In genomic region chr13:72282764-72283163, GRCm38 (mm10) we compare ENCODE assay signal across 28 mouse cellular contexts.
DNase-seq lines count a peak whose midpoint lies in the region; ATAC-seq and TF ChIP-seq lines count a peak whose summit lies in the region.
"Had no signal": no experiment of that assay in that cellular context is flagged by ENCODE, and none has a peak within 500 bp of the region (broad histone marks: within the 10 kb centered on the region; RNA-seq: fewer than 3 reads in every experiment).

No protein-coding gene starts in this region.

- no peak overlapping the region for H3K4me2 ChIP-seq in intestine, embryonic 15.5 days (replicated peaks)
- no peak overlapping the region for H3K4me2 ChIP-seq in intestine, embryonic 16.5 days (ENCODE audit: low read depth, low read length)
- H3K4me2 ChIP-seq in intestine, postnatal 0 days (replicated peaks; ENCODE audit: low read depth), result no peak overlapping the region
- no peak overlapping the region for H3K4me2 ChIP-seq in stomach, postnatal 0 days (replicated peaks; ENCODE audit: low read depth)
- H3K4me2 ChIP-seq: embryonic facial prominence, embryonic 13.5 days; embryonic facial prominence, embryonic 15.5 days; forebrain, embryonic 12.5 days had no signal

- no peaks in the 10 kb centered on the region for H3K4me1 ChIP-seq in intestine, embryonic 15.5 days (replicated peaks)
- H3K4me1 ChIP-seq in intestine, embryonic 16.5 days (ENCODE audit: control insufficient read depth, insufficient read depth, low read length), result no peaks in the 10 kb centered on the region
- H3K4me1 ChIP-seq in intestine, postnatal 0 days (replicated peaks; ENCODE audit: control insufficient read depth, insufficient read depth, low read length), result no peaks in the 10 kb centered on the region
- H3K4me1 ChIP-seq in stomach, postnatal 0 days (replicated peaks; ENCODE audit: control insufficient read depth, insufficient read depth), result no peaks in the 10 kb centered on the region
- H3K4me1 ChIP-seq: embryonic facial prominence, embryonic 13.5 days; embryonic facial prominence, embryonic 15.5 days; forebrain, embryonic 12.5 days had no signal

- 71% methylated on average over 3 of the region's 3 CpGs for WGBS in intestine, embryonic 15.5 days
- WGBS in intestine, embryonic 16.5 days, result 73% methylated on average over 3 of the region's 3 CpGs
- WGBS in intestine, postnatal 0 days, result 46% methylated on average over 3 of the region's 3 CpGs
- WGBS in stomach, postnatal 0 days, result 57% methylated on average over 3 of the region's 3 CpGs

- ATAC-seq in intestine, embryonic 15.5 days, result peak; percentile 51; the same call in 1 of the 2 replicates
- no peak; the same call in 1 of the 2 replicates for ATAC-seq in intestine, embryonic 16.5 days
- peak; percentile 57; the same call in 1 of the 2 replicates for ATAC-seq in intestine, postnatal 0 days
- ATAC-seq in stomach, postnatal 0 days (ENCODE audit: low FRiP score, low TSS enrichment), result no peak
- ATAC-seq in frontal cortex, adult (ENCODE audit: low TSS enrichment), result no peak
- ATAC-seq: activated CD4-positive, CD25-positive, alpha-beta regulatory T cell, adult 4 months; CD4-positive, CD25-positive, alpha-beta regulatory T cell, adult 4 months; forebrain, embryonic 14.5 days; forebrain, embryonic 16.5 days; Patski had no signal

- no peaks in the 10 kb centered on the region for H3K36me3 ChIP-seq in intestine, embryonic 15.5 days
- H3K36me3 ChIP-seq in intestine, embryonic 16.5 days (ENCODE audit: control insufficient read depth, insufficient read depth, low read length), result no peaks in the 10 kb centered on the region
- no peaks in the 10 kb centered on the region for H3K36me3 ChIP-seq in intestine, postnatal 0 days (ENCODE audit: control insufficient read depth, insufficient read depth)
- no peaks in the 10 kb centered on the region for H3K36me3 ChIP-seq in stomach, postnatal 0 days (ENCODE audit: control insufficient read depth, insufficient read depth, low read length)
- H3K36me3 ChIP-seq: embryonic facial prominence, embryonic 13.5 days; embryonic facial prominence, embryonic 15.5 days; forebrain, embryonic 10.5 days; forebrain, embryonic 12.5 days; G1E had no signal

- no peak overlapping the region for H3K4me3 ChIP-seq in intestine, embryonic 15.5 days (replicated peaks)
- H3K4me3 ChIP-seq in intestine, embryonic 16.5 days (ENCODE audit: low read length), result no peak overlapping the region
- no peak overlapping the region for H3K4me3 ChIP-seq in intestine, postnatal 0 days (ENCODE audit: low read depth, low read length)
- H3K4me3 ChIP-seq in stomach, postnatal 0 days (ENCODE audit: low read depth, low read length), result no peak overlapping the region
- H3K4me3 ChIP-seq: embryonic facial prominence, embryonic 13.5 days; embryonic facial prominence, embryonic 15.5 days; erythroblast, embryonic 14.5 days; forebrain, embryonic 10.5 days; forebrain, embryonic 12.5 days had no signal

- H3K9me3 ChIP-seq in intestine, embryonic 15.5 days, result no peaks in the 10 kb centered on the region
- H3K9me3 ChIP-seq in intestine, embryonic 16.5 days (ENCODE audit: control insufficient read depth, low read length), result no peaks in the 10 kb centered on the region
- H3K9me3 ChIP-seq in intestine, postnatal 0 days (ENCODE audit: control insufficient read depth), result no peaks in the 10 kb centered on the region
- no peaks in the 10 kb centered on the region for H3K9me3 ChIP-seq in stomach, postnatal 0 days (ENCODE audit: control insufficient read depth, low read length)
- H3K9me3 ChIP-seq: embryonic facial prominence, embryonic 13.5 days; embryonic facial prominence, embryonic 15.5 days; forebrain, embryonic 10.5 days; forebrain, embryonic 12.5 days had no signal

- H3K27me3 ChIP-seq in intestine, embryonic 15.5 days (replicated peaks), result no peaks in the 10 kb centered on the region
- no peaks in the 10 kb centered on the region for H3K27me3 ChIP-seq in intestine, embryonic 16.5 days (replicated peaks; ENCODE audit: control insufficient read depth, insufficient read depth, low read length)
- H3K27me3 ChIP-seq in intestine, postnatal 0 days (replicated peaks; ENCODE audit: control insufficient read depth, insufficient read depth, low read length), result no peaks in the 10 kb centered on the region
- H3K27me3 ChIP-seq in stomach, postnatal 0 days (ENCODE audit: control insufficient read depth, insufficient read depth, low read length), result no peaks in the 10 kb centered on the region
- H3K27me3 ChIP-seq: CH12.LX; embryonic facial prominence, embryonic 15.5 days; Patski had no signal

- no peak for TF ChIP-seq CTCF in intestine, postnatal 0 days (IDR thresholded peaks at IDR 0.05; ENCODE audit: low read depth)
- no peak for TF ChIP-seq CTCF in stomach, postnatal 0 days (IDR thresholded peaks at IDR 0.05; ENCODE audit: low read depth)

- DNase-seq in stomach, postnatal 0 days (ENCODE audit: low spot score), result peak; percentile 30
- no peak for DNase-seq in urinary bladder, postnatal 14 days (ENCODE audit: low spot score)
- DNase-seq: adrenal gland, adult 8-10 months; adrenal gland, postnatal 14 days; adrenal gland, postnatal 36 days; B cell, adult 2 months; cerebellum, adult 11-12 months; cerebellum, adult 2 months; cerebellum, adult 9-10 months; cerebellum, postnatal 14 days; cerebellum, postnatal 36 days; embryo, embryonic 11 days had no signal

- H3K9ac ChIP-seq in intestine, embryonic 15.5 days, result no peak overlapping the region
- H3K9ac ChIP-seq in intestine, embryonic 16.5 days (ENCODE audit: low read depth, low read length), result no peak overlapping the region
- H3K9ac ChIP-seq in intestine, postnatal 0 days (ENCODE audit: low read depth, low read length), result no peak overlapping the region
- no peak overlapping the region for H3K9ac ChIP-seq in stomach, postnatal 0 days (ENCODE audit: low read length)
- H3K9ac ChIP-seq: embryonic facial prominence, embryonic 13.5 days; embryonic facial prominence, embryonic 15.5 days; forebrain, embryonic 12.5 days had no signal

- H3K27ac ChIP-seq in intestine, embryonic 15.5 days, result no peak overlapping the region
- no peak overlapping the region for H3K27ac ChIP-seq in intestine, embryonic 16.5 days (ENCODE audit: low read length)
- H3K27ac ChIP-seq in intestine, postnatal 0 days (ENCODE audit: low read depth, low read length), result no peak overlapping the region
- no peak overlapping the region for H3K27ac ChIP-seq in stomach, postnatal 0 days (replicated peaks)
- H3K27ac ChIP-seq: embryonic facial prominence, embryonic 13.5 days; embryonic facial prominence, embryonic 15.5 days; forebrain, embryonic 10.5 days; forebrain, embryonic 12.5 days had no signal

- TF ChIP-seq EP300 in stomach, postnatal 0 days (optimal IDR thresholded peaks at IDR 0.05), result no peak

Comparison
In these comparisons a context has a peak if more than half of its experiments do, and no peak if none do; other contexts are left out.
1. ATAC-seq: peak in intestine, embryonic 15.5 days (single experiment) and intestine, postnatal 0 days (single experiment); none in intestine, embryonic 16.5 days (single experiment), stomach, postnatal 0 days (single experiment) and frontal cortex, adult (single experiment).